Mouse (Mus musculus) midbrain, postnatal 0 days (tissue): Measurements from ENCODE around the gene A630076J17Rik. TPM values are rescaled to one million over a fixed set of nuclear protein-coding genes. Genes with fewer than 3 reads are reported as not detected.

Experiments used
- ATAC-seq: fragments of 200-750 bp; cut with Nextera tagmentation; 2 replicates; pipeline ENCODE4 v1.8.0; 2017; ENCODE audit warnings: moderate number of reproducible peaks, mild to moderate bottlenecking, moderate TSS enrichment, moderate library complexity; ENCODE audit not compliant: low FRiP score
- DNase-seq: peaks from one replicate; pipeline ENCODE4 v3.0.0-alpha.2; 2015; ENCODE audit warnings: low spot score
- H3K27ac ChIP-seq: fragments of 300-500 bp; sonication (generic); 2 replicates; pipeline ENCODE4 v1.5.1; 2014; ENCODE audit warnings: low read depth, mild to moderate bottlenecking, low read length, mixed read lengths
- H3K27me3 ChIP-seq: fragments of 300-500 bp; sonication (generic); 2 replicates; pipeline ENCODE4 v1.6.1; 2014; ENCODE audit warnings: low read length, control low read depth, mixed read lengths; ENCODE audit not compliant: insufficient read depth
- H3K36me3 ChIP-seq: fragments of 300-500 bp; sonication (generic); 2 replicates; pipeline ENCODE4 v1.6.1; 2014; ENCODE audit warnings: low read length, control low read depth, mixed read lengths; ENCODE audit not compliant: insufficient read depth
- H3K4me1 ChIP-seq: fragments of 300-500 bp; sonication (generic); 2 replicates; pipeline ENCODE4 v1.6.1; 2014; ENCODE audit warnings: mild to moderate bottlenecking, control low read depth, antibody characterized with exemption, low read length, mixed read lengths; ENCODE audit not compliant: insufficient read depth
- H3K4me2 ChIP-seq: fragments of 300-500 bp; sonication (generic); 2 replicates; pipeline ENCODE4 v1.6.1; 2014; ENCODE audit warnings: low read depth, mild to moderate bottlenecking, low read length, mixed read lengths; ENCODE audit not compliant: poor library complexity, severe bottlenecking
- H3K4me3 ChIP-seq: fragments of 300-500 bp; sonication (generic); 2 replicates; pipeline ENCODE4 v1.5.1; 2014; ENCODE audit warnings: low read depth, mild to moderate bottlenecking, low read length, moderate library complexity
- H3K9ac ChIP-seq: fragments of 300-500 bp; sonication (generic); replicated peaks from 2 replicates; pipeline ENCODE4 v1.6.1; 2014; ENCODE audit warnings: mild to moderate bottlenecking, low read length, moderate library complexity, mixed read lengths; ENCODE audit not compliant: poor library complexity, severe bottlenecking
- H3K9me3 ChIP-seq: fragments of 300-500 bp; sonication (generic); 2 replicates; pipeline ENCODE4 v1.6.1; 2016; ENCODE audit warnings: low read length, control low read depth
- CTCF ChIP-seq: IDR thresholded peaks from 2 replicates; pipeline ENCODE4 v1.5.1; 2016; ENCODE audit warnings: antibody characterized with exemption, mild to moderate bottlenecking
- WGBS: fragments of 180-500 bp; shearing (Covaris S2); extraction: QIAGEN DNeasy Blood & Tissue Kit; methylation state at CpG from one replicate; pipeline ENCODE4 v1.1.7; 2014; 5-methylcytosine and 5-hydroxymethylcytosine counted together
- polyA plus RNA-seq: library from polyadenylated mRNA; unstranded; fragments of >200 nt; fragmentation: Nextera tagmentation; extraction: Ambion mirVana; gene quantifications from 2 replicates; pipeline ENCODE4 v1.2.1, GENCODE M21; 2015
- total RNA-seq: library from RNA; depleted of rRNA; stranded (reverse); fragments of >200 nt; gene quantifications from 2 replicates; pipeline ENCODE4 v1.2.3, GENCODE M21; 2014

A630076J17Rik gene
- total and polyA plus RNA-seq, 2 experiments from 2014 or later = not detected

GRCm38 (mm10) chr3:107207625-107208253, 22.7 kb upstream of the A630076J17Rik start:
- no peak overlapping the region for H3K4me2 ChIP-seq
- ATAC-seq (peak; percentile 33; the same call in 1 of the 2 replicates), DNase-seq (peak; percentile 56)
- 60% methylated on average over 7 of the region's 7 CpGs for WGBS
- no peak overlapping the region for H3K4me3 ChIP-seq
- no peak overlapping the region for H3K27ac ChIP-seq
- H3K9ac ChIP-seq = no peak overlapping the region
- H3K9me3 ChIP-seq = no peaks in the 10 kb centered on the region
- H3K36me3 ChIP-seq = no peaks in the 10 kb centered on the region
- no peaks in the 10 kb centered on the region for H3K27me3 ChIP-seq
- no peak for TF ChIP-seq CTCF
- H3K4me1 ChIP-seq = no peaks in the 10 kb centered on the region

- DNase-seq (no peak), ATAC-seq (no peak)
- H3K27me3 ChIP-seq = no peaks in the 10 kb centered on the region
- no peak for TF ChIP-seq CTCF
- no peaks in the 10 kb centered on the region for H3K4me1 ChIP-seq
- H3K27ac ChIP-seq = no peak overlapping the region
- 87% methylated on average over 5 of the region's 5 CpGs for WGBS
- no peak overlapping the region for H3K4me3 ChIP-seq
- no peak overlapping the region for H3K9ac ChIP-seq
- H3K4me2 ChIP-seq = no peak overlapping the region
- H3K9me3 ChIP-seq = no peaks in the 10 kb centered on the region
- no peaks in the 10 kb centered on the region for H3K36me3 ChIP-seq
These were observed 15.8 kb upstream of the A630076J17Rik start for GRCm38 (mm10) chr3:107214606-107215005.

DNA sequence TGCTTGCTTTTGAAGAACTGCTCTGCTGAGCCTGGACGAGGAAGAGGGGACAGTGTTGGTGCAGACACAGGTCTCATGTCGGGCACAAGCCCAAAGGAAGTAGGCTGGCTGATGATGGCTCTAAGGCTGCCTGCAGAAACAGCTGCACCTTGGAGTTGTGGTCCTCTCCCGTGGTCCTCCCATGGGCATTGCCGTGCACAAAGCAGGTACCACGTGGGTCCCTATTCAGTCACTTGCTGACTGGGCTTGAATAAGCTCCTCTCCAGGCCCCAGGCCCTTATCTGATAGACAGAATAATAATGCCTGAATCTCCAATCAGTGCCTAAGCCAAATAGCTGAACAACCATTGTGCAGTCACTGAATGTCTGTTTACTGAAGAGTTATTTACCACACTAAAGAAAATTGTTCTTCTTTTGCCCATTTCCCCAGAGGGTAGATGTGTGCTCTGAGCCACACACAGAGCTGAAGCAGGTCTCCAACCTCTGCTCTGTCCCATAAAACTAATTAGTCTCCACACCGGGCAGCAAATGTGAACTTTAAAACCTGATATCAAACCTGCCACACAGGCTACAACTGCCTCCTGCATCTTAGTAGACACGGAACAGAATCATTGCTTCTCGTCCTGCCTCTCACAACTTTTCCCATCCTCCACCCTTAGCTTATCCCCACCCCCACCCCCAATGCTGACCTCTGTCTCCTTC, 13.9 kb upstream of the A630076J17Rik start:
- no peaks in the 10 kb centered on the region for H3K27me3 ChIP-seq
- 71% methylated on average over 8 of the region's 8 CpGs for whole genome bisulfite sequencing
- no peak overlapping the region for H3K4me3 ChIP-seq
- H3K4me1 ChIP-seq = no peaks in the 10 kb centered on the region
- no peak overlapping the region for H3K9ac ChIP-seq
- no peak overlapping the region for H3K27ac ChIP-seq
- H3K9me3 ChIP-seq = no peaks in the 10 kb centered on the region
- H3K36me3 ChIP-seq = no peaks in the 10 kb centered on the region
- no peak overlapping the region for H3K4me2 ChIP-seq
- TF ChIP-seq CTCF = no peak
- ATAC-seq = no peak
- no peak for DNase-seq

DNA sequence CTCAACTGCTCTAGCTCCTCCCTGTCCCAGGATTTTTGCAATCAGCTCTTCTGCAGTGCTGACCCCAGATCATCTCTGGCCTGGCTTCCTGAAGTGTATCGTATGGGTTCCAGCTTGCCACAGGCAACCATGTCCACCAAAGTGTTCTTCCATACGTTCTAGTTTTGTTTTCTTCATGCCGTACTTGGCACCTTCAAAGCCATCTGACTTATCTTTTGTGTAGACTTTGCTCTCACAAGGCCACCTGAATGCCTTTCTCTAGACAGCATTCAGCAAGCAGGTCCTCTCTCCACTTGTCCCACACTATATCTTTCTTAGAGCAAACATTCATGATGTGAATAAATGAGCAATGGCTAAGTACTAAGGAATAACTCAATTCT, 13.3 kb upstream of the A630076J17Rik start:
- no peak for ATAC-seq
- WGBS = 84% methylated on average over 3 of the region's 3 CpGs
- TF ChIP-seq CTCF = no peak

DNA sequence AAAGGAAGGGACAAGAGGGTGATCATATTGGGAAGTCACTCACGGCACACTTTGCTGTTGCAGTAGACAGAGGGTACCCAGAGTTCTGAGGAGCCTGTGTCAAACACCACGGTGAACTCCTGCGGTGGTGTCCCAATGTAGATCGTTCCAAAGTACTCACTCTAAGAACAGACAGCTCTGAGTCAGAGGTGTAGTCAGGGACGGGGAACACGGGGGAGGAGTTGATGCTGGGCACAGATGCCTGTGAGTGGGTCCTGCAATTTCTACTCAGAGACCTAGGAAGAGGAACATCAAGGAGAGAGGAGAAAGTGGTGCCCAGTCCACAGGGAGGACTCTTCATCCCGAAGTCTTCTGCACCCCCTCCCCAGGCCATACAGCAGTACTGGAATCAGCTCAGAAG, 11.8 kb upstream of the A630076J17Rik start:
- ATAC-seq (no peak), DNase-seq (no peak)
- Histone ChIP-seq H3K27ac (no peak overlapping the region), H3K9me3 (no peaks in the 10 kb centered on the region), H3K4me1 (no peaks in the 10 kb centered on the region), H3K4me2 (no peak overlapping the region), H3K4me3 (no peak overlapping the region), H3K27me3 (no peaks in the 10 kb centered on the region), H3K9ac (no peak overlapping the region), H3K36me3 (no peaks in the 10 kb centered on the region)
- 96% methylated on average over 7 of the region's 7 CpGs for WGBS
- no peak for TF ChIP-seq CTCF

More for the DNA sequence above, 13.3 kb upstream of the A630076J17Rik start:
- Histone ChIP-seq H3K9me3 (no peaks in the 10 kb centered on the region), H3K9ac (no peak overlapping the region), H3K4me1 (no peaks in the 10 kb centered on the region), H3K36me3 (no peaks in the 10 kb centered on the region), H3K27me3 (no peaks in the 10 kb centered on the region), H3K4me2 (no peak overlapping the region), H3K4me3 (no peak overlapping the region), H3K27ac (no peak overlapping the region)
- DNase-seq = no peak

- ATAC-seq = no peak
- Histone ChIP-seq H3K4me1 (no peaks in the 10 kb centered on the region), H3K4me2 (no peak within 1 kb of the TSS), H3K36me3 (no peaks in the 10 kb centered on the region), H3K9ac (no peak within 1 kb of the TSS), H3K27me3 (no peaks in the 10 kb centered on the region), H3K9me3 (no peaks in the 10 kb centered on the region), H3K27ac (no peak within 1 kb of the TSS), H3K4me3 (no peak within 1 kb of the TSS)
- DNase-seq = no peak
- 90% methylated on average over 10 of the region's 10 CpGs for WGBS
- TF ChIP-seq CTCF = no peak
These were observed 8.8 kb upstream of the A630076J17Rik start, which contains the start of gene Cym for GRCm38 (mm10) chr3:107221608-107222007. Gene Cym, minus strand, starts transcription at chr3:107221732.
